Mouse (Mus musculus) heart, embryonic 10.5 days (tissue): ENCODE results near the gene Gmeb2. TPM values are rescaled to one million over a fixed set of nuclear protein-coding genes. Genes with fewer than 3 reads are reported as not detected.
"Not testable (repeated sequence)": the region's sequence is repeated elsewhere in the genome, so short reads cannot be mapped to it uniquely, and the experiment has no call there.

Experiments used
- DNase-seq: peaks from one replicate; pipeline ENCODE4 v3.0.0-alpha.2; 2017; ENCODE audit warnings: low spot score
- H3K27ac ChIP-seq: fragments of 300-500 bp; sonication (generic); 2 replicates; pipeline ENCODE4 v1.5.1; 2016; ENCODE audit warnings: mild to moderate bottlenecking
- H3K27me3 ChIP-seq: fragments of 300-500 bp; sonication (generic); 2 replicates; pipeline ENCODE4 v1.6.1; 2016; ENCODE audit warnings: mild to moderate bottlenecking; ENCODE audit not compliant: poor library complexity, insufficient read depth, severe bottlenecking
- H3K36me3 ChIP-seq: fragments of 300-500 bp; sonication (generic); 2 replicates; pipeline ENCODE4 v1.6.1; 2016; ENCODE audit warnings: mild to moderate bottlenecking, moderate library complexity
- H3K4me1 ChIP-seq: fragments of 300-500 bp; sonication (generic); 2 replicates; pipeline ENCODE4 v1.6.1; 2016; ENCODE audit warnings: mild to moderate bottlenecking
- H3K4me3 ChIP-seq: fragments of 300-500 bp; sonication (generic); 2 replicates; pipeline ENCODE4 v1.5.1; 2016; ENCODE audit warnings: mild to moderate bottlenecking, moderate library complexity
- H3K9me3 ChIP-seq: fragments of 300-500 bp; sonication (generic); 2 replicates; pipeline ENCODE4 v1.6.1; 2016; ENCODE audit warnings: mild to moderate bottlenecking, moderate library complexity
- WGBS: fragments of 180-500 bp; shearing (Covaris S2); methylation state at CpG from one replicate; pipeline ENCODE4 v1.1.7; 2016; 5-methylcytosine and 5-hydroxymethylcytosine counted together
- polyA plus RNA-seq: library from polyadenylated mRNA; unstranded; fragments of >200 nt; fragmentation: Nextera tagmentation; extraction: Ambion mirVana; gene quantifications from 2 replicates; pipeline ENCODE4 v1.2.1, GENCODE M21; 2016

Gene Gmeb2
- polyA plus RNA-seq = 13.1 and 13.2 TPM in 2 replicates

DNA sequence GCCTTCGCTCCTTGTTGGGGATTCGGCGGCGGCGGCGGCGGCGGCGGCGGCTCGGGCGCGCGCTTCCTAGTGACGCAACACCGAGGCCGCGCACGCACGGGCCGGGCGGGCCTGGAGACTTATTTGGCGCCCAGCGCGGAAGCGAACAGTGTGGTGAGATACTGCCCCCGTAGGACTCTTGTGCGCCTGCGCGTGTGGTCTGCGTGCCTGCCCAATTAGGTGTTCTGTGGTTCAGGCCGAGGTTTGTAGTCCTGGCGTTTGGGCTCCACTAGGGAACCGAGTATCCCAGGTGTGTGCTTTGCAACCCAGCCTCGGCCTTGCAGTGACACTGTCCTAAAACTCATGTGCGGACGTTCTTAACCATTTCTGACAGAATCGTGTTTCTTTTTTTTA, at the start of gene Gmeb2:
Gene Gmeb2, minus strand, starts transcription at position 78 of the 393 bp plus-strand sequence.
- H3K4me1 ChIP-seq, H3K9me3 ChIP-seq, H3K27me3 ChIP-seq: not testable (repeated sequence)
- 4% methylated on average over 37 of the region's 38 CpGs for WGBS
- Histone ChIP-seq H3K36me3 (peaks cover 18% of the 10 kb centered on the region), H3K27ac (peak within 1 kb of the TSS; percentile 97), H3K4me3 (peak within 1 kb of the TSS; percentile 69)
- peak; percentile 98 for DNase-seq

DNA sequence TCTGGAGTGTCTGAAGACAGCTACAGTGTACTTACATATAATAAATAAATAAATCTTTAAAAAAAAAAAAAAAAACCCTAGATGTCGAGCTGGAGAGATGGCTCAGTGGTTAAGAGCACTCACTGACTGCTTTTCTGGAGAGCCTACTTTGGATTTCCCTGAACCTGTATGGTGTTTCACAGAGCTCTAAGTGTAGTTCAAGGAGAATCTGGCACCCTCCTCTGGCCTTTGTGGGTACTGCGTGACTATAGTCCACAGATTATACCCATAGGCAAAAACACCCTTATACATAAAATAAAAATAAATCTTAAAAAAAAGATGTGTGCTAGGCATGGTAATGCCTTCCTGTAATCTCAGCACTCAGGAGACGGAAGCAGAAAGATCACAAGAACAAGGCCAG, 46.2 kb upstream of the Gmeb2 start:
- H3K36me3 ChIP-seq = peaks cover 82% of the 10 kb centered on the region
- 71% methylated on average over 3 of the region's 3 CpGs for WGBS
- no peak for DNase-seq

DNA sequence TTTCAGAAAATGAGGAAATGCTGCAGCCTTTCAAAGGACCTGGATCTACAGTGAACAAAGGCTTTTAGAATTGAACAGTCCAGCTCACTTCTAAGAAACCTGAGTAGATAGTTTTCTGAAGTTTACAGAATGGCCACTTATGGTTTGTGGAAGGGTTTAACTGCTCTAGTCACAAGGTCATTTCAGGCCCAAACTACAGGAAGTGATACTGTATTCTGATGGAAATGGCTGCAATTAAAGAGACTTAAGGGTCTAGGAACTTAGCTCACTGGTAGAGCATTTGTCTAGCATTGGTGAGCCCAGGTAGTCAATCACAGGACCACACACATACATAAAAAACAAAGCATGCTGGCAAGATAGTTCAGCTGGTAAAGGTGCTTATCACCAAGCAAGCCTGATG, 44.7 kb upstream of the Gmeb2 start:
- Histone ChIP-seq H3K9me3 (no peaks in the 10 kb centered on the region), H3K4me3 (no peak overlapping the region), H3K27ac (no peak overlapping the region), H3K4me1 (no peaks in the 10 kb centered on the region), H3K27me3 (no peaks in the 10 kb centered on the region), H3K36me3 (peaks cover 84% of the 10 kb centered on the region)
- DNase-seq = no peak

More for the DNA sequence above, 46.2 kb upstream of the Gmeb2 start:
- H3K4me3 ChIP-seq = no peak overlapping the region
- no peaks in the 10 kb centered on the region for H3K4me1 ChIP-seq
- H3K9me3 ChIP-seq = no peaks in the 10 kb centered on the region
- H3K27ac ChIP-seq = no peak overlapping the region
- H3K27me3 ChIP-seq = no peaks in the 10 kb centered on the region

DNA sequence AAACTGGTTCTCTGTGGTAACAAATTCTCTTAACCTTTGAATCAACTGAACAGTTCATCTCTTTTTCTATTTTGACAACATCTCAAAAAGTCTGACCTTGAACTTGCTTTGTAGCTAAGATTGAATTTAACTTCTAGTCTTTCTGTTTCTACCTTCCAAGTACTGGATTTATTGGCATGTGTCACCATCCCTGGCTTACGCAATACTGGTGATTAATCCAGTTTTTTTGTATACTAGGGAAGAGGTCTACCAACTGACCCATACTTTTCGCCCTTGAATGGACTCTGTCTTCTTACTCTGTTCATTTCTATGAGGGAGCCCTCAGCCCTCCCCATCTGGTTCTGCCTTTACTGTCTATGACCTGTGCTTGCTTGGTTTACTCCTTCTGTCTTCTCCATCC, 38.3 kb upstream of the Gmeb2 start:
- H3K4me3 ChIP-seq = no peak overlapping the region
- 89% methylated on average over 2 of the region's 2 CpGs for WGBS
- H3K4me1 ChIP-seq = no peaks in the 10 kb centered on the region
- no peaks in the 10 kb centered on the region for H3K27me3 ChIP-seq
- no peaks in the 10 kb centered on the region for H3K9me3 ChIP-seq
- no peak overlapping the region for H3K27ac ChIP-seq
- no peak for DNase-seq
- peaks cover 89% of the 10 kb centered on the region for H3K36me3 ChIP-seq

DNA sequence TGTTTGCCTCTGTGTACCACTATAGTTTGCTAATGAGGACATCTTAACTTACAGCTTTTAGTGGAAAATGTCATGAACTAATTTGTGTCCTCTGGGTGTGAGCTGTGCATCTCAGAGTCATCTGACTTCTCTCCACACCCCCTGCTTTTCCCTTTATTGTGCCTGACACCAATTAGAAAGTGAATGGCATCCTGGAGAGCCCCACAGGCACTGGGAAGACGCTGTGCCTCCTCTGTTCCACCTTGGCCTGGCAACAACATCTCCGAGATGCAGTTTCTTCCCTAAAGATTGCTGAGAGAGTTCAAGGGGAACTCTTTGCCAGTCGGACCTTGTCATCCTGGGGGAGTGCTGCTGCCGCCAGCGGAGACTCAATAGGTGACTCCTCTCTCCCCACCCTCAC, 34.3 kb upstream of the Gmeb2 start:
- no peaks in the 10 kb centered on the region for H3K9me3 ChIP-seq
- no peaks in the 10 kb centered on the region; the same call in 1 of the 2 replicates for H3K27me3 ChIP-seq
- 74% methylated on average over 5 of the region's 5 CpGs for WGBS
- peaks cover 52% of the 10 kb centered on the region for H3K36me3 ChIP-seq
- no peak overlapping the region for H3K4me3 ChIP-seq
- H3K27ac ChIP-seq = no peak overlapping the region
- DNase-seq = no peak
- H3K4me1 ChIP-seq = peaks cover 12% of the 10 kb centered on the region

DNA sequence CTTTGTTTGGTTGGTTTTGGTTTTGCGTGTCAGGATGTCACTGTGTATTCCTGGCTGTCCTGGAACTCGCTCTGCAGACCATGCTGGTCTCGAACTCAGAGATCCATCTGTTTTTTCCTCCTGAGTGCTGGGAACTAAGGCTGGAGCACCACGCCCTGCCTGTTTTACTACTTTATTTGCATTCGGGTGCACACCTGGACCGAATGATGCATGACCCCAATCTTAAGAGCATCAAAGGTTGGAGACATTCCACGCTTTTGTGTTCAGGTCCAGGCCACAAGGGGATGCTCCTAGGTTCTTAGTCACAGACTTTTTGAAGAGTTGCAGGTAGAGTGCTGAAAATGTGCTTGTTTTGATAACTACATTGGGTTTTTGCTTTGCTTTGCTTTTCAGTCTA, 32.3 kb upstream of the Gmeb2 start:
- Histone ChIP-seq H3K36me3 (peaks cover 33% of the 10 kb centered on the region), H3K27ac (peak overlapping the region; percentile 88)
- 15% methylated on average over 7 of the region's 7 CpGs for WGBS

DNA sequence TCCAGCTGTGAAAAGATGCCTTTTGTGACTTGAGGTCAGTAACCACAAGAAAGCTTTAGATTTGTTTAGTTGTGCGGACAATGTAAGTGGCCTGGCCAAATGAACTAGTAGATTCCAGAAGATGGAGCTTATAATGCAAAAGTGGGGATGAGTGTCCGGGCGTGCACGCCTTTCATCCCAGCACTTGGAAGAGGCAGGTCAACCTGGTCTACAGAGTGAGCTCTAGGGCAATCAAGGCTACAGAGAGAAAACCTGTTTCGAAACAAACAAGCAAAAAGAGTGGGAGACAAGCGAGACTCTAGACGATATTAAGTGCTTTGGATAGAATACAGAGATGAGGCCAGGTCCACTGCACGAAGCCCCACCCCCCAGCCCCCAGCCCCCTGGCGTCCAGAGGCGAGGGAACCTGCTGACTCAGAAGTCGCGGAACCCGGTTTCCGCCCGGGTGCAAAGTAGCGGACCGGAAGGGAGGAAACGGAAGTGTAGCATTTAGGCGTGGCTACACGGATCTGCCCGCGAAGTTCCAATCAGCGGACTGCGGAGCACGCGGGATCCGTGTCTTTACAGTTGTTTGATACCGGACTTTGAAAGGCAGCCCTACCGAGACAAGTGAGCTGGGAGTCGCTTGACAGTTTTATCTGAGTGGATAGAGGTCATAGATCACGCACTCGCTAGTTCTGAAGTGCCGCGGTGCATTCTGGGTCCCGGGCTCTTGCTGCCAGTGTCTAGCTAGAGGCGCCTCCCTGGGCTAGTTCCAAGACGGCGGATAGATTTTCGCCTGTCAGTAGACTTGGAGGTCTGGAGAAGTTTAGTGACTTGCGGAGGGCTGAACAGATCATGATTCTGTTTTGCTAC, 31.6 kb upstream of the Gmeb2 start, which contains the start of gene Rtel1:
Gene Rtel1, plus strand, starts transcription at position 492 of the 855 bp plus-strand sequence.
- H3K4me1 ChIP-seq = peaks cover 12% of the 10 kb centered on the region
- peak; percentile 94 for DNase-seq
- peak within 1 kb of the TSS; percentile 88 for H3K27ac ChIP-seq
- 5% methylated on average over 40 of the region's 40 CpGs for WGBS
- peaks cover 20% of the 10 kb centered on the region for H3K27me3 ChIP-seq
- H3K9me3 ChIP-seq = no peaks in the 10 kb centered on the region
- peaks cover 26% of the 10 kb centered on the region for H3K36me3 ChIP-seq
- peak within 1 kb of the TSS; percentile 77 for H3K4me3 ChIP-seq

More for the DNA sequence above, 32.3 kb upstream of the Gmeb2 start:
- Histone ChIP-seq H3K4me3 (peak overlapping the region; percentile 77), H3K9me3 (no peaks in the 10 kb centered on the region), H3K27me3 (peaks cover 14% of the 10 kb centered on the region), H3K4me1 (peaks cover 12% of the 10 kb centered on the region)
- no peak for DNase-seq

DNA sequence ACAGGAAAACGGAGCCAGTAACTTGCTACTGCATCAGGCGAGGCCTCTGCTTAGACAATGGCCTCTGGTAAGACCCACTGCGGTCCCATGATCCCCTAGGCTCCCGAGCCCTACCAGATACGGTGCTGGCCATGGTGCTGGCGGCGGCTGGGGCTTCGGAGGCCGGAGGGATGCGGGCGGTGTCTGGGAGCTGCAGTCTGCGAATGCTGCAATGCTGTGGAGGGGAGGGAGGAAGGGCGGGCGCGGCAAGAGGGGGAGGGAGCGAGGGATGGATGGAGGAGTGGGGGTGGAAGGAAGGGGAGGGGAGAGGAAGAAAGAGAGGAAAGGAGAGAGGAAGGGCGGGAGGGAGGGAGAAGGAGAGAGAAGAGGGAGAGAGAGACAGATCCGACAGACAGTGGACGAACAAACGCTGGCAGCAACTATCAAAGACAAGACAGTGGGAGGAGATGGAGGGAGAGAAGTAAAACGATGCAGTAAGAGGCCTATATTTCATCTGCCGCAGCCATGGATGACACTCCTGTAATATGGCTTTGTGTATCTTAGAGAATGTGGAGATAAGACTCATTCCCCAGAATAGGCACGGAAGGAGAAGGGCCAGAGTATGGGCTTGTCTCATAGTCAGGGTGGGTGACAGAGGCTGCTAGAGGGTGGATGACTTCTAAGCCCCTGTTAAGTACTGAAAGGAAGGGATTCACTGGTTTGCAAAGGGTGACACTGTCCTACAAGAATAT, 26.4 kb upstream of the Gmeb2 start, which contains the start of gene Stmn3:
Gene Stmn3, minus strand, starts transcription at position 421 of the 731 bp plus-strand sequence.
- WGBS = 6% methylated on average over 23 of the region's 23 CpGs
- Histone ChIP-seq H3K27me3 (peaks cover 64% of the 10 kb centered on the region), H3K27ac (no peak within 1 kb of the TSS), H3K4me1 (peaks cover 14% of the 10 kb centered on the region), H3K36me3 (no peaks in the 10 kb centered on the region), H3K9me3 (no peaks in the 10 kb centered on the region), H3K4me3 (peak within 1 kb of the TSS; percentile 42)
- peak; percentile 85 for DNase-seq

DNA sequence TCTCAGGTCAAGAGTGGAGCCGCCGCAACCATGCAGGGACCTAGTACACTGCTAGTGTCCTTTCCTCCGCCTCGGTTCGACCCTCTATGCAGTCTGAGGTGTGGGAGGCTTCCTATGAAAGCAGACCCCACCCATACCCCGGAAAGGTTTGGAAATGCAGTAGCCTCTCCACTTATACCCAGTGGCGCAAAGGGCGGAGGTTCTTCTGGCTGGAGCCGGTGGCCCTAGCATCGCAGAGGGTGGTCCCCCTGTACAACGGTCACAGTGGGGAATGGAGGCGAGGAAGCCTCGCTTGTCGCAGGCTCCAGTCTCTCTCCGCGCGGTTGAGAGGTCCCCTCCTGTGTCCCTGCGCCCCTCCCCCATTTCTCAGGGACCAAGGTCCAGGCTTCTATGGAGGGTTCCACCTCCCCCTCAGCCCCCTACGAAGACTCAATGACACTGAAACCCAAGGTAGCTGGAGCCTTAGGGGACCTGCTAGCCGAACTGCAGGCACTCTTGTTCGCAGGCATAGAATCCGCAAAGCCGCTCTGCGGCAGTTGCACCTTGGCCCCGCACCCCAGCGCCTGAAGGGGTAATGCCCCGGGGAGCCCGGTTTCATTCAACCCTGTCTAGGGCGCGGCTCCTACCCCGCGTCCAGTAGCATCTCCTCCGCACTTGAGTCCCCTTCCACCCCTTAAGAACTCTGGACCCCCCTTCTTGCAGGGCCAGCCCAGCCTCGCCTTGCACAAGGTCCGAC, 25.7 kb upstream of the Gmeb2 start:
- H3K4me3 ChIP-seq = peak overlapping the region; percentile 42

DNA sequence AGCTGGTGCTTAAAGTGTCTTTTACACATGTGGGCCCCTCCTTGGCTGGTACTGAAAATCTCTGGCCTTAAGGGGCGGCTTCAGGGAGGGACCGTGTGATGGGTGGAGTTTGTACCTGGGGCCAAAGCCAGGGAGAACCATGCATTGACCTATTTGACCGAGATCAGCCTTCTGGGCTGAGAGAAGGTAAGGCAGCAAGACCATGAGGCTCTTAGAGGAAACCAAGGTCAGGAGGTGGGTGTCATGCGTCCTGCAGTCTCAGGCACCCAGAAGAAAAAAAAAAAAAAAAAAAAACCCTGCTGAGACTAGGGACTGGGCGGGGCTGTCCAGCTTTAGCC, 25.1 kb upstream of the Gmeb2 start:
- Histone ChIP-seq H3K9me3 (no peaks in the 10 kb centered on the region), H3K4me3 (no peak overlapping the region), H3K36me3 (no peaks in the 10 kb centered on the region), H3K4me1 (peaks cover 12% of the 10 kb centered on the region), H3K27me3 (peaks cover 77% of the 10 kb centered on the region), H3K27ac (no peak overlapping the region)
- DNase-seq = no peak
- 10% methylated on average over 5 of the region's 5 CpGs for WGBS

More for the DNA sequence above, 25.7 kb upstream of the Gmeb2 start:
- DNase-seq = no peak
- peaks cover 12% of the 10 kb centered on the region for H3K4me1 ChIP-seq
- peaks cover 72% of the 10 kb centered on the region for H3K27me3 ChIP-seq
- H3K27ac ChIP-seq = no peak overlapping the region
- H3K36me3 ChIP-seq = no peaks in the 10 kb centered on the region
- WGBS = 2% methylated on average over 35 of the region's 35 CpGs
- H3K9me3 ChIP-seq = no peaks in the 10 kb centered on the region

DNA sequence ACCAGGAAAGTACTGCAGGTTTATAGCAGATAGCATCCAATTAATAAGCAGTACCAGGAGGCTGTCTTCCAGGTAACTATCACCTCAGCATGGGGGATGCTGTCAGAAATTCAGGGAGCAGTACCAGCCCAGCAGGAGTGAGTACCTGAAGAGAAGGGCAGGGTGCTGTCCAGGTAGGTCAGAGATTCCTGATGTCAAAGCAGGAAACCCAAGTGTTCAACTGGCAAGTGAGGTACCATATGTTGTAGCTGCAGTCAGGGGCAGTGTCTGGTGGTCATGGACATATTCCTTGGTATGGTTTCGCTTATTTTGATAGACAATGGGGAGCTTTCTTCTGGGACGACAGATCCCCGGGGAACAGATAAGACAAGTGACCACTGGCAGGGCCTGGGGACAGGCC, 24.6 kb upstream of the Gmeb2 start:
- Histone ChIP-seq H3K9me3 (no peaks in the 10 kb centered on the region), H3K4me1 (peaks cover 12% of the 10 kb centered on the region), H3K36me3 (no peaks in the 10 kb centered on the region), H3K27me3 (peaks cover 82% of the 10 kb centered on the region), H3K4me3 (no peak overlapping the region), H3K27ac (no peak overlapping the region)
- 56% methylated on average over 3 of the region's 3 CpGs for WGBS
- DNase-seq = no peak

DNA sequence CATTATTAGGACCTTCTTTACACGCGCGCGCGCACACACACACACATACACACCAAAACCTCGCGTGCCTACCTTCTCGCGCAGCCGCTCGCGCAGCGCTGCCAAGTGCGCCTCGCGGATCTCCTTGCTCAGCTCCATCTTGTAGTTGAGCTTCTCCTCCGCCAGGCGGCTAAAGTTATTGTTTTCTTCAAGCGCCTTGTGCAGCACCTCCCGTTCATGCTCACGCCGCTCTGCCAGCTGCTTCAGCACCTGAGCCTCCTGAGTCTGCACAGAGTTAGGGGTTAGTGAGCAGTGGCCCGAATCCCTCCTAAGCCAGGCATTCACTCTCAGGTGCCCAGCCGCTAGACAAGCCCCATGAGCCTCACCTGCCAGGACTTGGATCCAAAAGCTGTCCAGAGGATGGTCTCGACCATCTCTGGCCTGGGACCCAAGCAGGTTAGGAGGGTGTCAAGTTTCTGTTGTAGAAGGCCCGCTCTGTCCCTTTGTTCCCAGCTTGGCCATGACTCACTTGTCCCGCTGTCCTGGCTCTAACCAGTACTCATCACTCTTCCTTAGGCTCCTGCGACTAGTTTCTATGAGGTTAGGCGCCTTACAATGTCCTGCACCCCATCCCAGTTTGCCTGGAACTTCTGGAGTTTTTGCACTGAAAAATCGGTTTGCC, 19.4 kb upstream of the Gmeb2 start:
- no peak overlapping the region for H3K27ac ChIP-seq
- 10% methylated on average over 30 of the region's 30 CpGs for WGBS
- no peaks in the 10 kb centered on the region for H3K36me3 ChIP-seq
- peaks cover 65% of the 10 kb centered on the region for H3K27me3 ChIP-seq
- no peak overlapping the region for H3K4me3 ChIP-seq
- no peak for DNase-seq
- no peaks in the 10 kb centered on the region for H3K9me3 ChIP-seq
- no peaks in the 10 kb centered on the region for H3K4me1 ChIP-seq
